Mouse (Mus musculus): ENCODE data around the gene Tbx3.

Gene Tbx3

GRCm38 (mm10) chr5:119679614-119680328, 9.3 kb downstream of the Tbx3 start:
- no peak for DNase-seq (ENCODE audit: low read depth)

DNA sequence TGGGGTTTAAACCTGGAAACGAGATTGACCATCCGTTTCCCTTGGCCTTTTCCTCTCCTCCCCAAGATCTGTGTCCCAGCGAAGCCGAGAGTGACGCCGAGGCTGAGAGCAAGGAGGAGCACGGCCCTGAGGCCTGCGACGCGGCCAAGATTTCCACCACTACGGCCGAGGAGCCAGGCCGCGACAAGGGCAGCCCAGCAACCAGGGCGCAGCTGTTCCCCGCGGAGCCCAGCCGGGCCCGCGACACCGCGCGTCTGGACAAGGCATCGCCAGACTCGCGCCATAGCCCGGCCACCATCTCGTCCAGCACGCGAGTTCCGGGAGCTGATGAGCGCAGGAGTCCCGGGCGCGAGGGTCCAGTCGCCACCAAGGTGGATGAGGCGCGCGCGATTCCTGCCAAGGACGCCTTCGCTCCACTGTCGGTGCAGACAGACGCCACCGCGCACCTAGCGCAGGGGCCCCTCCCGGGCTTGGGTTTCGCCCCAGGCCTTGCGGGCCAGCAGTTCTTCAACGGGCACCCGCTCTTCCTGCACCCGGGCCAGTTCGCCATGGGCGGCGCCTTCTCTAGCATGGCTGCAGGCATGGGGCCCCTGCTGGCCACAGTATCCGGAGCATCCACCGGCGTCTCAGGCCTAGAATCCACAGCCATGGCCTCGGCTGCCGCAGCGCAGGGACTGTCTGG, 10.0 kb downstream of the Tbx3 start:
- no peak for DNase-seq (ENCODE audit: low read depth)

- DNase-seq (ENCODE audit: low read depth) = no peak
Measured at GRCm38 (mm10) chr5:119681011-119681832, 10.8 kb downstream of the Tbx3 start.

DNA sequence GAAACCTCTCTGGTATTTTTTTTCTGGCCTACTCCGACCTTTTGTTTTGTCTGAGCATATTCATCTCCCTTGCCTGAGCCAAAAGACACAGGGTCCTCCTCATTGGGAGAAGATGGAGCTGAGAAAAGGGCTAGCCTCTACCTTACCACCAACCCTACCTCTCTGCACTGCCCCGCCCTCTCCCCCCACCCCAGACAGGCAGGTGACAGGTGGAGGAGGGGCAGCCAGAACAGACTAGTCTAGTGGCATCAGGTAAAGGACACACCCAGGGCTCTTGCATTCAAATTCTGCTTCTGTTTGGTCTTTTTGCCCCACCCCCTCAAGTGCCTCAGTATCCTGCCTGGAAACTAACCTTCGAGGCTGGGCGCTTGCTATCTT, 11.4 kb downstream of the Tbx3 start:
- DNase-seq (ENCODE audit: low read depth) = no peak

- DNase-seq (ENCODE audit: low read depth) = no peak
Measured at GRCm38 (mm10) chr5:119682646-119683515, 12.4 kb downstream of the Tbx3 start.

GRCm38 (mm10) chr5:119683861-119684260, 13.4 kb downstream of the Tbx3 start:
- DNase-seq (ENCODE audit: low read depth) = no peak

- no peak for DNase-seq (ENCODE audit: low read depth)
Measured at GRCm38 (mm10) chr5:119684701-119685391, 14.4 kb downstream of the Tbx3 start.

DNA sequence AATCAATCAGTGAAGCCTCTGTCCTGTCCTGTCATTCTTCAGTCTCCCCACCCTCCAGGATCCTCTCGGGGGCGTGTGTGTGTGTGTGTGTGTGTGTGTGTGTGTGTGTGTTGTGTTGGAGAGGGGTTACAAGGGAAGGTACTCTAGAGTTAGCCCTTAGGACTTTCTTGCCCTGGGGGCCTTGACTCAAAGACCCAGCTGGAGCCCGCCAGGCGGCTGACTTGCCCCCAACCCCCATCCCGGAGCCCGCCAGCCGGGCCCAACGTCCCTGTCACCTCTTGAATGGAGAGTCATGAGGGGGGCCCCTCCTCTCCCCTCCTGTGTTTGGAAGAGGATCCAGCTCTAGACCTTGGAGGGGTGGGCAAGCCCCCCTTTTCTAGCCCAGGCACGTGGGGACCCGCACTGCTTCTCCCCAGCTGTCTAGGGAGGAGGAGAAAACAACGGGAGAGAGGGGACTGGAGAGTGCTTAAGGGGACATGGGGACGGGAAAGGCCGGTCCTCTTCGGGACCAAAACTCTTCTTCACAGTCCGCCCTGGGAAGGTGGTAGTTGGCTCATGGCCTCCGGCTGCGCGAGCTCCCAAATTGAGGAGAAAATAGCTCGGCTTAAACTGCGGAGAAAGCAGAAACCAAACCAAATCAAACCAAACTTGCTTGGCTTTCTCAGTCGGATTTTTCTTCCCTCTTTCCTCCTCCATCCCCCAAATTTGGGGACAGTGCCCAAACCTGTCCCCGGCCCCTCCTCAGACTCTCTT, 15.2 kb downstream of the Tbx3 start:
- DNase-seq (ENCODE audit: low read depth) = no peak

GRCm38 (mm10) chr5:119686199-119686964, 15.9 kb downstream of the Tbx3 start:
- DNase-seq (ENCODE audit: low read depth) = no peak

DNA sequence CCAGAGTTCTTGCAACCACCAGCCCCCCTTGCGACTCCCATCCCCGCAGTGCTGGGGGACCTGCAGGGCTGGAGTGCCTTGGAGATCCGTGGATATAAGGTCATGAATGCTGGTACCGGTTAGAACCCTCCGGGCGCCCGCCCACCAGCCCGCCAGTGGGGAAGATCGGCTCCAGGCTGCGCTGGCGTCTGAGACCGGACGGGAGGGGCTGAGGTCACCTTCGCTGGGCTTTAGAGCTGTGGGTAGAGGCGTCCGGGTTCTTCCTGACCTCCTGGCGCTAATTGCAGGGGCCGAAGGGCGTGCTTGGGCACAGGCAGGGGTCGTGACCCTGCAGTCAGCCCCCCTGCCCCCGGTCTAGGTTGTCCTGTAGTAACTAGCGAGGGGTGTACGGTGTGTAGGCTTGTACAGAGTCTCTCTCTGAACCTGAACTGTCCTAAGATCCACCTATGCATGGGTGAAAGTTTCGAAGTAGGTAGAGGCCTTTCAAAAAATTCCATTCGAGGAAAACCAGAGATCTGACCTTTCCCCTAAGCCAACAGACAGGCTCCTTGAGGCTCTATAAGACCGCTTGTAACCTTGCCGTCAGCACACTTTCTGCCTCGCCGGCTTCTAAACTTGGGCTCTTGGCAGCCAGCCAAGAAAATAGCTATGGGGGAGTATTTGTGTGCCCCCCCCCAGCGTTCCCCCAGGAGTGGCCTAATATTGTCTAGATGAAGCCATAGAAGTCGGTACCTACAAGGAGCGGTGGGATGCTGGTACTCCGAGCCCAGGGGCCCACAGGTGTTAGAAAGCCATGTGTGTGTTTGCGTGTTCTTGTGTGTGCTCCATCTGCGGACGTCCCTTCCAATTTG, 16.8 kb downstream of the Tbx3 start:
- DNase-seq (ENCODE audit: low read depth) = no peak

DNA sequence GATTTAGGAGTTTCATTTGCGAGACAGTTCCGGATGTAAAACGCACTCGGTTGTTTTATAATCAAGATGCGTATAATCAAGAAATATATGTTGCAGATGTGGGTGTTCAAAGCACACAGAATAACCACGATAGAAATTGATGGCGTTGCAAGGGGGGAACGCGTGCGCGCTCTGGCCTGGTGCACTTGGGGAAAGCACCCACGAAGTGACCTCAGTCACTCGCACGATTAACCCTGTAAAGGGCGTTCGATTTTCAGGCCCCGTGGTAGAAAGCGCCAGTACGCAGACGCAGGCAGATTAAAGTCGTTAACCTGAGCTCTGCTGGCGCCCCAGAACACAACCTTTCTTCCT, 17.4 kb downstream of the Tbx3 start:
- DNase-seq (ENCODE audit: low read depth) = no peak

DNA sequence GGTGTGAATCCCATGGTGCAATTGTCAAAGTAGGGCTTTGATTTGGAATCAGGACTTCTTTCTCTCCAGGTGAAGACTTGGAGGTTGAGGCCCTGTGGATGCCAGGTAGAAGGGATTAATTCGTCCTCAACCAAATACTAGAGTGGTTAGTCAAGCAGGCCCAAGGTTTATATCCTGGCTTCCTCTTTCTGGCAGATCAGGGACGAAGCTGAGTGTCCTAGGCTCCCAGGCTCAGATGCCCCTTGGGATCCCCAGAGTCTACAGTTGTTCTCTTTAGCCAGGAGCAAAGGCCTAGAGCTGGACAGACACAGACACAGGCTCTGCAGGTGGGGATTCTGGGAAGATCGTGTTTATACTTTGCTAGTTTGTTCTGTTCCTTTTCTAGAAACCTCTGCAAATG, 17.8 kb downstream of the Tbx3 start:
- no peak for DNase-seq (ENCODE audit: low read depth)

DNA sequence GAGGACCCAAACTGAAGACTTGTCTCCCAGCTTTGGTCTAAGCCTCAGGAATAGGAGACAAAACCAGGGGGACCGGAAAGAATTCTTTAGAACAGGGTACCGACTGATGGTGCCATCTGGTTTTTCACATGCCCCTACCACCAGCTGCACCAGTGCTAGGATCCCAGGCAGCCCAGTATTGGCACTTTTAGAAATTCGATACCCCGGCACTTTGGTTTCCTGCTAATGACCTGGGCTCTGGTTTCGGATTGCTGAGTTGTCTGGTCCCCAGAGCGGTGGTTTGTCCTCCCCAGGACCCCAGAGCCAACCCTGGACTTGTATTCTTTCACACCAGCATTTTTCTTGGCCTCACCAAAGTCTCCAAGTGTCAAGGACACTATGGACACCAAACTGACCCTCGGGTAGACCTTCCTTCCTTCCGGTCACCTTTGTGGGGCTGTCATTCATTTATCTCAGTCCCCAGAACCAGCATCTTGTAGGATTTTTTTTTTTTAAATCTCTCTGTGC, 18.5 kb downstream of the Tbx3 start:
- no peak for DNase-seq (ENCODE audit: low read depth)

DNA sequence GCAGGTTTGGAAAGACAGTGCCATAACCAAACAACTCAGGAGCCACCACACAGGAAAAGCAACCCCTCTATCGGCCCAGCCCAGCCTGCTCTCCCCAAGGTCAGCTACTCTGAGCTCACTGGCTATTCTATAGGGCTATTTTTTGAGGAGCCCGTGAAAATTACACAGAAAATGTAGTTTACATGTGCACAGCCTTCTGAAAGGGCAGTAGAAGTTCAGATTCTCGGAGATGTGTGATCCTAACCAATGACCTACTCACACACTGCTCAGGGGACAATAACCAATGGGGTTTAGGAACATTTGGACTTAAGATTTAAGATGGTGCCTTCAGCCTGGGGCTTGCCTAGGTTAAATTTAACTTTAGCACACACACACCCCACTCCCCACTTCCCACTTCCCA, 19.0 kb downstream of the Tbx3 start:
- DNase-seq (ENCODE audit: low read depth) = no peak

GRCm38 (mm10) chr5:119691075-119691474, 20.6 kb downstream of the Tbx3 start:
- peak; percentile 62 for DNase-seq (ENCODE audit: low read depth)

- no peak for DNase-seq (ENCODE audit: low read depth)
Measured at GRCm38 (mm10) chr5:119692425-119692824, 22.0 kb downstream of the Tbx3 start.

DNA sequence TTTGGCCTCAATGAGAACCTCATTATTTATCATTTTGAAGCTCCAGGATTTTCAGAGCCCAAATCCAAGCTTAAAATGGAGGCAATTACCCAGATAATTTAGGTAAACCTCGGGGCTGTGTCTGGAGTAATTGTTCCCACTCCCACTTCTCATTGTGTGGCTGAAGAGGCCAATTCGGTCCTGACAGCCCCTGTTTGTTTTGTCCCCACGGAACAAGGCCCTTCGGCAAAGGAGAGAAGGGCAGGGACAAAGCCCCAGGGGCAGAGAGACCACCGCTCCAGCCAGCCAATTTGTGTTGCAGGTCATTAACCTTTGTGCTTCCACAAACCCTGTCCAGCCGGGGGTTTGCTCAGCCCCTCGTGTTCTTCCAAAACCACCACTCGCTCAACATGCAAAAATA, 24.4 kb downstream of the Tbx3 start:
- DNase-seq (ENCODE audit: low read depth) = no peak

DNA sequence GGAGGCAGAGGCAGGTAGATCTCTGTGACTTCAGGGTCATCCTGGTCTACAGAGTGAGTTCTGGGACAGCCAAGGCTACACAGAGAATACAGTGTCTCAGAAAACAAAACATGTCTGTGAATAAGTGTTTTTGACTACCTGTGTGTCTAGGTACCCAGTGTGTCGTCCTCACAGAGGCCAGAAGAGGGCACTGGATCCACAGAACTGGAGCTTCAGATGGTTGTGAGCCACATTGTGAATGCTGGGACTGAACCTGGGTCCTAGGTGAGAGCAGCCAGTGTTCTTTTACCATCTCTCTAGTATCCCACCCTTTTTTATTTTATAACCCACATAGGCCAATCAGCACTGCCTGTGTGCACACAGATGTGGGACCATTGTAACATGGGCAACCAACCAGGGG, 32.6 kb downstream of the Tbx3 start:
- DNase-seq (ENCODE audit: low read depth) = no peak

DNA sequence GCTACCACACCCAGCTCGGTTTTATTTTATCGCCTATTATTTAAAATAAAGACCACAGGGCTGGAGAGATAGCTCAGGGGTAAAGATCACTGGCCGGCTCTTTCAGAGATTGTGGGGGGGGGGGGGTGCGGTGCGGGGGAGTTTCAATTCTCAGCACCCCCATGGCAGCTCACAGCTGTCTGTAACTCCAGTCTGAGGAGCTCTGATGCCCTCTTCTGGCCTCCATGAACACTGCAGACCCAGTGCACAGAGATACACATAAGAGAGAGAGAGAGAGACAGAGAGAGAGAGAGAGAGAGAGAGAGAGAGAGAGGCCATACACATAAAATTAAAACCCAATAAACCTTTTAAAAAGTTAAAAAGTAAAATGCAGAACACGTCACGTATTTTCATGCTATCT, 34.4 kb downstream of the Tbx3 start:
- no peak for DNase-seq (ENCODE audit: low read depth)
